Comparison of ENCODE assay signal across 8 mouse cellular contexts in the genomic region with DNA sequence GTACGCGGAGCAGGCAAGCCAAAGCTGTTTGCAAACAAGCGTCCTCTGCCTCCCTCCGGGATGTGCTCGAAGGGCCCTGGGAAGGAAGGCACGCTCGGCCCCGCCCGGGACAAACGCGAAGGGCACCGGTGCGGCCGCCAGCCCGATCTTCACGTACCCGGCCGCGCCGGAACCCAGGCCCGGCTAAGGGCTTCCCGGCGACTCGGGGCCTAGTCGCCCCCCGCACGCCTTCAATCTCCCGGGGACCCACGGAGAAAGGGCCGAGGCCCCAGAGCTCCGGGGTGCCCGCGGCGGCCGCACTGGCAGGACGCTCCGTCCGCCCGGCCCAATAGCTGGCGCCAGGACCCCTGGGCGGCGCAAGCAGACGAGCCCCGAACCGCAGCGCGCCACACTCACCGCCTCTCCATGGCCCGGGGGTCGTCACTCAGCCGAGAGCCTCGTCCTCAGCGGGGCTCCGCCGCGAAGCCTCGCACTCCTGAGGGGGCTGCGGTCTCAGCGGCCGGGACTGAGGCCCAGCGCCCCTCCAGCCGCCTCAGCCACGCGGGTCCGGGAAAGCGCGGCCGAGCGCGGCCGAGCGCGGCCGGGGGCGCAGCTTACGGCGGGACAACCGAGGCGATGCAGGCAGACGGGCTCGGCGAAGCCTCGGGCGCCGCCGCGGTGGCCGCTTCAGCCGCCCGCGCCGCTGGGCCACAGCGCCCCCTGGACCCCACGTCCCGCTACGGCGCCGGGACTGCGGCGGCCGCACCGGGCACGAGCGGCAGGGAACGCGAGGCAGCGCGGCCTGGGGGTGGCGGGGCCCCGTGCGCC. TPM values are rescaled to one million over a fixed set of nuclear protein-coding genes. Genes with fewer than 3 reads are reported as not detected.
DNase-seq lines count a peak whose midpoint lies in the region; ATAC-seq lines count a peak whose summit lies in the region.

Gene Zfyve9, minus strand, starts transcription at position 742 of the 807 bp plus-strand sequence.

- peak within 1 kb of the TSS; percentile 98 for H3K4me3 ChIP-seq in hindbrain, embryonic 14.5 days (replicated peaks; ENCODE audit: low read length)

- peak within 1 kb of the TSS; percentile 99 for H3K9ac ChIP-seq in hindbrain, embryonic 14.5 days

- H3K27me3 ChIP-seq in hindbrain, embryonic 14.5 days (ENCODE audit: control insufficient read depth, insufficient read depth, low read length) = no peaks in the 10 kb centered on the region

- WGBS in hindbrain, embryonic 14.5 days = under 1% methylated on average over 81 of the region's 111 CpGs

- peak within 1 kb of the TSS; percentile 70 for H3K4me2 ChIP-seq in hindbrain, embryonic 14.5 days (replicated peaks)

- H3K9me3 ChIP-seq in hindbrain, embryonic 14.5 days (ENCODE audit: control insufficient read depth, low read length) = no peaks in the 10 kb centered on the region

- peak; percentile 94 for ATAC-seq in hindbrain, embryonic 14.5 days (ENCODE audit: low FRiP score)

- peak within 1 kb of the TSS; percentile 97 for H3K27ac ChIP-seq in hindbrain, embryonic 14.5 days

- H3K36me3 ChIP-seq in hindbrain, embryonic 14.5 days (replicated peaks; ENCODE audit: control insufficient read depth, insufficient read depth) = no peaks in the 10 kb centered on the region

- peaks cover 14% of the 10 kb centered on the region; the same call in 1 of the 2 replicates for H3K4me1 ChIP-seq in hindbrain, embryonic 14.5 days (replicated peaks; ENCODE audit: control insufficient read depth, insufficient read depth, low read length)

- peak; percentile 67 for DNase-seq in R1 (ENCODE audit: low read depth, low spot score)
- peak; percentile 88 to 91 for DNase-seq in cerebellum, postnatal 10 days
- DNase-seq in frontal cortex, postnatal 36 days (ENCODE audit: low spot score in 2 of 2) = peak; percentile 72 to 76
- DNase-seq in hindbrain, embryonic 14.5 days (ENCODE audit: low spot score) = peak; percentile 82
- DNase-seq in left cerebral cortex, adult 18-20 months (ENCODE audit: low spot score in 2 of 2) = peak; percentile 68 to 86
- peak; percentile 89 to 93 for DNase-seq in lung, postnatal 4 days
- DNase-seq in retina, postnatal 1 day = peak; percentile 88
- DNase-seq in thymus, postnatal 4 days = peak; percentile 90

RNA-seq across cellular contexts. Expression of gene Zfyve9, which starts in this region (rescaled TPM):
- polyA plus RNA-seq in hindbrain, embryonic 14.5 days (2014; fragmentation: Nextera tagmentation; extraction: Ambion mirVana) = 7.3 and 8.2 TPM in 2 replicates
- 10 to 100 TPM; 72.4 to 73.0 TPM for total RNA-seq in left cerebral cortex, adult 18-20 months (2021)

Comparison
In these comparisons a context has a peak if more than half of its experiments do, and no peak if none do; other contexts are left out.
1. Peak in every context shown above with its lines: DNase-seq, ATAC-seq, H3K4me3 ChIP-seq and H3K27ac ChIP-seq.